Mouse (Mus musculus): ENCODE results near the gene Kl. TPM values are rescaled to one million over a fixed set of nuclear protein-coding genes. Genes with fewer than 3 reads are reported as not detected.

Gene Kl
- total and polyA plus RNA-seq, 2 experiments, result not detected

DNA sequence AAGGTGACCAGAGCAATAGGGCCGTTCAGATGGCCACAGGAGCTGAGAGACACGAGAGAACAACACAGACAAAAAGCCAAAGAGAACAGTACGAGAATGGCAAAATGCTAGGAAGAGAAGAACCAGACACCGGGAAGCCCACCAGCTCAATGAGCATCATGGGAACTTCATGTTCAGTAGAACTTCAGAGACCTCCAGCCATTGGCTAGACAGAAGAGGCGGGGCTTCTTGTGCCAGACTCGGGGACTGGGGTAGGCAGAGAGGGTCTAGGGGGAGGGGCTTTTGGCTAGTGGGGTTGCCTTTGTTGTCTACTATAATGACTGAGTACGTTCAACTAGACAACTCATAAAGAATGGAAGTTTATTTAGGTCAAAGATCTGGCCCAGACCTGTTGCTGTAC, 41.7 kb downstream of the Kl start:
- WGBS, result 87% methylated on average over 7 of the region's 7 CpGs
- TF ChIP-seq POLR2A (IDR thresholded peaks at IDR 0.05; ENCODE audit: extremely low read depth, insufficient read depth, low read length), result no peak
- no peak for TF ChIP-seq CTCF (IDR thresholded peaks at IDR 0.05; ENCODE audit: low read depth, low read length)
- Histone ChIP-seq H3K36me3 (ENCODE audit: control insufficient read depth, insufficient read depth, low read length) (no peaks in the 10 kb centered on the region), H3K27me3 (ENCODE audit: control insufficient read depth, insufficient read depth, low read length) (no peaks in the 10 kb centered on the region), H3K9ac (ENCODE audit: low read depth, low read length) (no peak overlapping the region), H3K79me2 (ENCODE audit: control insufficient read depth, insufficient read depth, low read length) (no peaks in the 10 kb centered on the region), H3K4me1 (ENCODE audit: control insufficient read depth, insufficient read depth, low read length) (no peaks in the 10 kb centered on the region), H3K27ac (replicated peaks; ENCODE audit: insufficient read depth, low read depth, low read length) (no peak overlapping the region), H3K4me3 (ENCODE audit: insufficient read depth, low read depth, low read length) (no peak overlapping the region)
- no peak for DNase-seq (ENCODE audit: extremely low read depth, low read depth, low spot score)

GRCm38 (mm10) chr5:150996586-150996985, 44.2 kb downstream of the Kl start:
- no peak for DNase-seq (ENCODE audit: extremely low read depth, low read depth, low spot score)
- no peak for TF ChIP-seq POLR2A (IDR thresholded peaks at IDR 0.05; ENCODE audit: extremely low read depth, insufficient read depth, low read length)
- TF ChIP-seq CTCF (IDR thresholded peaks at IDR 0.05; ENCODE audit: low read depth, low read length), result no peak
- 86% methylated on average over 2 of the region's 2 CpGs for WGBS
- Histone ChIP-seq H3K4me1 (ENCODE audit: control insufficient read depth, insufficient read depth, low read length) (no peaks in the 10 kb centered on the region), H3K36me3 (ENCODE audit: control insufficient read depth, insufficient read depth, low read length) (no peaks in the 10 kb centered on the region), H3K4me3 (ENCODE audit: insufficient read depth, low read depth, low read length) (no peak overlapping the region), H3K27me3 (ENCODE audit: control insufficient read depth, insufficient read depth, low read length) (no peaks in the 10 kb centered on the region), H3K9ac (ENCODE audit: low read depth, low read length) (no peak overlapping the region), H3K27ac (replicated peaks; ENCODE audit: insufficient read depth, low read depth, low read length) (no peak overlapping the region), H3K79me2 (ENCODE audit: control insufficient read depth, insufficient read depth, low read length) (no peaks in the 10 kb centered on the region)

- Histone ChIP-seq H3K36me3 (ENCODE audit: control insufficient read depth, insufficient read depth, low read length) (no peaks in the 10 kb centered on the region), H3K4me3 (ENCODE audit: insufficient read depth, low read depth, low read length) (no peak overlapping the region), H3K27me3 (ENCODE audit: control insufficient read depth, insufficient read depth, low read length) (no peaks in the 10 kb centered on the region), H3K27ac (replicated peaks; ENCODE audit: insufficient read depth, low read depth, low read length) (no peak overlapping the region), H3K4me1 (ENCODE audit: control insufficient read depth, insufficient read depth, low read length) (no peaks in the 10 kb centered on the region), H3K9ac (ENCODE audit: low read depth, low read length) (no peak overlapping the region), H3K79me2 (ENCODE audit: control insufficient read depth, insufficient read depth, low read length) (no peaks in the 10 kb centered on the region)
- no peak for TF ChIP-seq POLR2A (IDR thresholded peaks at IDR 0.05; ENCODE audit: extremely low read depth, insufficient read depth, low read length)
- no peak for TF ChIP-seq CTCF (IDR thresholded peaks at IDR 0.05; ENCODE audit: low read depth, low read length)
- WGBS, result 85% methylated on average over 7 of the region's 7 CpGs
- no peak for DNase-seq (ENCODE audit: extremely low read depth, low read depth, low spot score)
Measured at GRCm38 (mm10) chr5:151001111-151001510, 48.7 kb downstream of the Kl start.

DNA sequence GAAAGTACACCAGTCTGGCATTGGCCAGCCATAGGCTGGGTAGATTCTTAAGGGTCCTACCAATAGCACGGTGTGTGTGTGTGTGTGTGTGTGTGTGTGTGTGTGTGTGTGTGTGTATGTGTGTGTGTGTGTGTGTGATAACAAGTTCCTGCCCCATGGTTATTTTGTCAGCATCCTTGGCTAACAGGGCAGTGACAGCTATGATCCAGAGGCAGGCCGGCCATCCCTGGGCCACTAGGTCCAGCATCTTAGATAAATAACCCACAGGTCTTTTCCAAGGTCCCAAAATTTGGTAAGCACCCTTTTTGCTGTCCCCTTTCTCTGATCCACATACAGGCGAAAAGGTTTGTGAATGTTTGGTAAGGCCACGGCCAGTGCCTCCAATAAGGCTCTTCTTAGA, 49.6 kb downstream of the Kl start:
- no peak overlapping the region for H3K27ac ChIP-seq (replicated peaks; ENCODE audit: insufficient read depth, low read depth, low read length)
- no peaks in the 10 kb centered on the region for H3K4me1 ChIP-seq (ENCODE audit: control insufficient read depth, insufficient read depth, low read length)
- no peak overlapping the region for H3K4me3 ChIP-seq (ENCODE audit: insufficient read depth, low read depth, low read length)
- no peaks in the 10 kb centered on the region for H3K27me3 ChIP-seq (ENCODE audit: control insufficient read depth, insufficient read depth, low read length)
- no peak for DNase-seq (ENCODE audit: extremely low read depth, low read depth, low spot score)
- 97% methylated on average over 4 of the region's 4 CpGs for whole genome bisulfite sequencing
- no peaks in the 10 kb centered on the region for H3K79me2 ChIP-seq (ENCODE audit: control insufficient read depth, insufficient read depth, low read length)
- no peaks in the 10 kb centered on the region for H3K36me3 ChIP-seq (ENCODE audit: control insufficient read depth, insufficient read depth, low read length)
- no peak overlapping the region for H3K9ac ChIP-seq (ENCODE audit: low read depth, low read length)
- TF ChIP-seq CTCF (IDR thresholded peaks at IDR 0.05; ENCODE audit: low read depth, low read length) (no peak), POLR2A (IDR thresholded peaks at IDR 0.05; ENCODE audit: extremely low read depth, insufficient read depth, low read length) (no peak)

- WGBS, result 96% methylated on average over 1 of the region's 1 CpGs
Measured at GRCm38 (mm10) chr5:151004216-151004755, 51.9 kb downstream of the Kl start.

GRCm38 (mm10) chr5:151018450-151018849, 66.0 kb downstream of the Kl start:
- no peak for TF ChIP-seq CTCF (IDR thresholded peaks at IDR 0.05; ENCODE audit: low read depth, low read length)
- no peak for TF ChIP-seq POLR2A (IDR thresholded peaks at IDR 0.05; ENCODE audit: extremely low read depth, insufficient read depth, low read length)
- Histone ChIP-seq H3K4me3 (ENCODE audit: insufficient read depth, low read depth, low read length) (no peak overlapping the region), H3K9ac (ENCODE audit: low read depth, low read length) (peak overlapping the region; percentile 39; the same call in 1 of the 2 replicates), H3K4me1 (ENCODE audit: control insufficient read depth, insufficient read depth, low read length) (peaks cover 7% of the 10 kb centered on the region; the same call in 1 of the 2 replicates), H3K36me3 (ENCODE audit: control insufficient read depth, insufficient read depth, low read length) (no peaks in the 10 kb centered on the region), H3K27ac (replicated peaks; ENCODE audit: insufficient read depth, low read depth, low read length) (peak overlapping the region; percentile 85), H3K27me3 (ENCODE audit: control insufficient read depth, insufficient read depth, low read length) (no peaks in the 10 kb centered on the region), H3K79me2 (ENCODE audit: control insufficient read depth, insufficient read depth, low read length) (no peaks in the 10 kb centered on the region)
- peak; percentile 59 for DNase-seq (ENCODE audit: extremely low read depth, low read depth, low spot score)
- 28% methylated on average over 5 of the region's 5 CpGs for WGBS

More at GRCm38 (mm10) chr5:151004216-151004755, 51.9 kb downstream of the Kl start:
- no peaks in the 10 kb centered on the region for H3K4me1 ChIP-seq (ENCODE audit: control insufficient read depth, insufficient read depth, low read length)
- no peak overlapping the region for H3K4me3 ChIP-seq (ENCODE audit: insufficient read depth, low read depth, low read length)
- no peak overlapping the region for H3K27ac ChIP-seq (replicated peaks; ENCODE audit: insufficient read depth, low read depth, low read length)
- TF ChIP-seq POLR2A (IDR thresholded peaks at IDR 0.05; ENCODE audit: extremely low read depth, insufficient read depth, low read length) (no peak), CTCF (IDR thresholded peaks at IDR 0.05; ENCODE audit: low read depth, low read length) (no peak)
- no peaks in the 10 kb centered on the region for H3K79me2 ChIP-seq (ENCODE audit: control insufficient read depth, insufficient read depth, low read length)
- no peak for DNase-seq (ENCODE audit: extremely low read depth, low read depth, low spot score)
- H3K36me3 ChIP-seq (ENCODE audit: control insufficient read depth, insufficient read depth, low read length), result no peaks in the 10 kb centered on the region
- H3K27me3 ChIP-seq (ENCODE audit: control insufficient read depth, insufficient read depth, low read length), result no peaks in the 10 kb centered on the region
- no peak overlapping the region for H3K9ac ChIP-seq (ENCODE audit: low read depth, low read length)

Measured in liver, adult 2 months (tissue).